Mouse (Mus musculus) lung, postnatal 0 days (tissue): ENCODE results near the gene Ankrd10. TPM values are rescaled to one million over a fixed set of nuclear protein-coding genes. Genes with fewer than 3 reads are reported as not detected.
A peak's percentile ranks its signal among the peaks of the same experiment; 100 is the strongest.

ENCODE experiments used
- ATAC-seq: fragments of 200-750 bp; cut with Nextera tagmentation; 2 replicates; pipeline ENCODE4 v1.8.0; 2017; ENCODE audit warnings: moderate library complexity
- DNase-seq: peaks from one replicate; pipeline ENCODE4 v3.0.0-alpha.2; 2016; ENCODE audit warnings: low spot score
- H3K27ac ChIP-seq: fragments of 300-500 bp; sonication (generic); 2 replicates; pipeline ENCODE4 v1.5.1; 2014; ENCODE audit warnings: antibody characterized with exemption, mild to moderate bottlenecking, low read length, mixed read lengths
- H3K27me3 ChIP-seq: fragments of 300-500 bp; sonication (generic); replicated peaks from 2 replicates; pipeline ENCODE4 v1.6.1; 2014; ENCODE audit warnings: low read length, mixed read lengths; ENCODE audit not compliant: insufficient read depth
- H3K36me3 ChIP-seq: fragments of 300-500 bp; sonication (generic); 2 replicates; pipeline ENCODE4 v1.6.1; 2014; ENCODE audit warnings: low read length, mixed read lengths; ENCODE audit not compliant: insufficient read depth
- H3K4me1 ChIP-seq: fragments of 300-500 bp; sonication (generic); 2 replicates; pipeline ENCODE4 v1.6.1; 2014; ENCODE audit warnings: antibody characterized with exemption, low read depth, low read length, mixed read lengths; ENCODE audit not compliant: insufficient read depth
- H3K4me2 ChIP-seq: fragments of 300-500 bp; sonication (generic); replicated peaks from 2 replicates; pipeline ENCODE4 v1.6.1; 2014; ENCODE audit warnings: low read depth, mild to moderate bottlenecking, low read length, moderate library complexity, mixed read lengths
- H3K4me3 ChIP-seq: fragments of 300-500 bp; sonication (generic); 2 replicates; pipeline ENCODE4 v1.5.1; 2014; ENCODE audit warnings: low read depth, low read length
- H3K9ac ChIP-seq: fragments of 300-500 bp; sonication (generic); replicated peaks from 2 replicates; pipeline ENCODE4 v1.6.1; 2014; ENCODE audit warnings: low read depth, mild to moderate bottlenecking
- H3K9me3 ChIP-seq: fragments of 300-500 bp; sonication (generic); 2 replicates; pipeline ENCODE4 v1.6.1; 2016; ENCODE audit warnings: low read length, mixed read lengths
- CTCF ChIP-seq: IDR thresholded peaks from 2 replicates; pipeline ENCODE4 v1.5.1; 2016; ENCODE audit warnings: antibody characterized with exemption, mild to moderate bottlenecking
- EP300 ChIP-seq: IDR thresholded peaks from 2 replicates; pipeline ENCODE4 v1.6.1; 2016; ENCODE audit warnings: antibody characterized with exemption, mild to moderate bottlenecking, control low read depth
- WGBS: fragments of 180-500 bp; shearing (Covaris S2); extraction: QIAGEN DNeasy Blood & Tissue Kit; methylation state at CpG from one replicate; pipeline ENCODE4 v1.1.7; 2014; 5-methylcytosine and 5-hydroxymethylcytosine counted together
- microRNA-seq: library from miRNA; unstranded; fragments of <30 nt; microRNA quantifications from one replicate; pipeline ENCODE4, GENCODE M21; 2016
- polyA plus RNA-seq: library from polyadenylated mRNA; unstranded; fragments of >200 nt; fragmentation: Nextera tagmentation; extraction: Ambion mirVana; gene quantifications from 2 replicates; pipeline ENCODE4 v1.2.1, GENCODE M21; 2015

Ankrd10 gene
- polyA plus RNA-seq, 1 experiment from 2014 or later = 38.9 TPM

DNA sequence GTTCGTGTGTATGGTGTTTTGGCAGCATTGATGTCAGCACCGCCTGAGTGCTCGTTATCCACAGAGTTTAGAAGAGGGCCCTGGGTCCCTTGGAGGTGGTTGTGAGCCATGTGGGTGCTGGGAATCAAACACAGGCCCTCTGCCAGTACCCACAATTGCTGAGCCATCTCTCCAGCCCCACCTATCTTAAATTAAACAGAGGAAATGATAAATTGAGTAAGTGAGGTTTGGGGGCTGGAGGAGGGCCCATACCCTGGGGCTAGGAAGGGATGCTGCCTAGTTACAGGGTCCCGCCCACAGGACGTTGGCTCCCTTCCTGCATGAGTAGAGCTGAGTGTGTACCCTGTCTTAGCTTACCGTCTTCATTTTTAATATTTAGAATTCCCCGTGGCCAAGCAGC lies 70.8 kb downstream of the Ankrd10 start:
- Histone ChIP-seq H3K4me1 (0 out of 2 replicates have a peak, but pooled peaks cover 3% of the 10 kb centered on the region), H3K27ac (no peak overlapping the region), H3K9me3 (no peaks in the 10 kb centered on the region), H3K4me2 (no peak overlapping the region), H3K4me3 (no peak overlapping the region), H3K27me3 (no peaks in the 10 kb centered on the region), H3K36me3 (peaks cover 10% of the 10 kb centered on the region; the same call in 1 of the 2 replicates), H3K9ac (no peak overlapping the region)
- 77% methylated on average over 7 of the region's 7 CpGs for WGBS
- DNase-seq (no peak), ATAC-seq (no peak)
- TF ChIP-seq EP300 = no peak
- TF ChIP-seq CTCF = no peak

- 73% methylated on average over 5 of the region's 5 CpGs for WGBS
- no peak overlapping the region for H3K27ac ChIP-seq
- H3K9ac ChIP-seq = no peak overlapping the region
- H3K4me2 ChIP-seq = no peak overlapping the region
- 0 out of 2 replicates have a peak, but pooled peaks cover 4% of the 10 kb centered on the region for H3K4me1 ChIP-seq
- H3K9me3 ChIP-seq = no peaks in the 10 kb centered on the region
- no peaks in the 10 kb centered on the region for H3K27me3 ChIP-seq
- peaks cover 10% of the 10 kb centered on the region; the same call in 1 of the 2 replicates for H3K36me3 ChIP-seq
- TF ChIP-seq CTCF (no peak), EP300 (no peak)
- no peak overlapping the region for H3K4me3 ChIP-seq
- DNase-seq (peak; percentile 29), ATAC-seq (0 out of 2 replicates have a peak, but pooled peaks have one; percentile 30)
Measured at GRCm38 (mm10) chr8:11564236-11564635, 71.3 kb downstream of the Ankrd10 start.

Small RNA genes within 50 kb of the gene (microRNA-seq; reads per million reads assigned to microRNA genes)
- 0.98 reads per million for gene Mir7238

Other genes with a start within 250 kb of the Ankrd10 start
- 17.8 and 19.9 TPM in 2 replicates for gene Rab20, start 157.0 kb downstream of the Ankrd10 start, polyA plus RNA-seq
- gene Naxd, start 138.3 kb downstream of the Ankrd10 start, polyA plus RNA-seq = 201 and 223 TPM in 2 replicates
- gene Cars2, start 85.0 kb downstream of the Ankrd10 start, polyA plus RNA-seq = 13.7 and 16.5 TPM in 2 replicates
- gene Ing1, start 80.2 kb downstream of the Ankrd10 start, polyA plus RNA-seq = 40.9 and 42.5 TPM in 2 replicates
- gene 1700016D06Rik, start 65.3 kb upstream of the Ankrd10 start, polyA plus RNA-seq = not detected in 2 replicates
- gene Arhgef7, start 92.0 kb upstream of the Ankrd10 start, polyA plus RNA-seq = 31.6 and 33.2 TPM in 2 replicates
- gene Tex29, start 204.7 kb upstream of the Ankrd10 start, polyA plus RNA-seq = 0.20 TPM in 1 of 2 replicates, not detected in the other